Mouse (Mus musculus): ENCODE measurements around the gene Mpnd. TPM values are rescaled to one million over a fixed set of nuclear protein-coding genes. Genes with fewer than 3 reads are reported as not detected.
"Not testable (repeated sequence)": the region's sequence is repeated elsewhere in the genome, so short reads cannot be mapped to it uniquely, and the experiment has no call there.

Gene Mpnd
- polyA plus RNA-seq, 1 experiment from 2014 or later: 141 TPM

- Histone ChIP-seq H3K4me2 (replicated peaks; ENCODE audit: low read depth, low read length) (no peak overlapping the region), H3K9ac (ENCODE audit: low read depth, low read length) (no peak overlapping the region), H3K4me1 (replicated peaks; ENCODE audit: control insufficient read depth, insufficient read depth, low read length) (no peaks in the 10 kb centered on the region), H3K4me3 (ENCODE audit: low read depth, low read length) (no peak overlapping the region), H3K27me3 (ENCODE audit: control insufficient read depth, insufficient read depth, low read length) (no peaks in the 10 kb centered on the region), H3K9me3 (ENCODE audit: control insufficient read depth, low read length) (no peaks in the 10 kb centered on the region), H3K36me3 (ENCODE audit: control insufficient read depth, insufficient read depth, low read length) (peaks cover 11% of the 10 kb centered on the region), H3K27ac (ENCODE audit: low read depth, low read length) (no peak overlapping the region)
- WGBS: 93% methylated on average over 5 of the region's 5 CpGs
- DNase-seq (ENCODE audit: low spot score) (no peak), ATAC-seq (ENCODE audit: low FRiP score) (no peak)
These were observed 45.9 kb downstream of the Mpnd start for GRCm38 (mm10) chr17:56051369-56051768.

GRCm38 (mm10) chr17:56054938-56055337, 49.4 kb downstream of the Mpnd start:
- Histone ChIP-seq H3K4me3 (ENCODE audit: low read depth, low read length) (no peak overlapping the region), H3K36me3 (ENCODE audit: control insufficient read depth, insufficient read depth, low read length) (0 out of 2 replicates have a peak, but pooled peaks cover 2% of the 10 kb centered on the region), H3K9ac (ENCODE audit: low read depth, low read length) (no peak overlapping the region), H3K9me3 (ENCODE audit: control insufficient read depth, low read length) (no peaks in the 10 kb centered on the region), H3K27me3 (ENCODE audit: control insufficient read depth, insufficient read depth, low read length) (no peaks in the 10 kb centered on the region), H3K4me2 (replicated peaks; ENCODE audit: low read depth, low read length) (no peak overlapping the region), H3K27ac (ENCODE audit: low read depth, low read length) (no peak overlapping the region), H3K4me1 (replicated peaks; ENCODE audit: control insufficient read depth, insufficient read depth, low read length) (no peaks in the 10 kb centered on the region)
- ATAC-seq (ENCODE audit: low FRiP score) (no peak), DNase-seq (ENCODE audit: low spot score) (no peak)

- DNase-seq (ENCODE audit: low spot score) (no peak), ATAC-seq (ENCODE audit: low FRiP score) (no peak)
- Histone ChIP-seq H3K9ac (ENCODE audit: low read depth, low read length) (no peak overlapping the region), H3K27ac (ENCODE audit: low read depth, low read length) (no peak overlapping the region), H3K36me3 (ENCODE audit: control insufficient read depth, insufficient read depth, low read length) (0 out of 2 replicates have a peak, but pooled peaks cover 2% of the 10 kb centered on the region), H3K4me2 (replicated peaks; ENCODE audit: low read depth, low read length) (no peak overlapping the region), H3K4me3 (ENCODE audit: low read depth, low read length) (no peak overlapping the region), H3K9me3 (ENCODE audit: control insufficient read depth, low read length) (no peaks in the 10 kb centered on the region), H3K4me1 (replicated peaks; ENCODE audit: control insufficient read depth, insufficient read depth, low read length) (no peaks in the 10 kb centered on the region), H3K27me3 (ENCODE audit: control insufficient read depth, insufficient read depth, low read length) (no peaks in the 10 kb centered on the region)
- 88% methylated on average over 4 of the region's 4 CpGs for WGBS
These were observed 50.6 kb downstream of the Mpnd start for GRCm38 (mm10) chr17:56055945-56056678.

GRCm38 (mm10) chr17:56057381-56058120, 52.0 kb downstream of the Mpnd start:
- Histone ChIP-seq H3K4me3 (ENCODE audit: low read depth, low read length) (no peak overlapping the region), H3K9ac (ENCODE audit: low read depth, low read length) (no peak overlapping the region), H3K4me1 (replicated peaks; ENCODE audit: control insufficient read depth, insufficient read depth, low read length) (no peaks in the 10 kb centered on the region), H3K36me3 (ENCODE audit: control insufficient read depth, insufficient read depth, low read length) (peaks cover 2% of the 10 kb centered on the region; the same call in 1 of the 2 replicates), H3K4me2 (replicated peaks; ENCODE audit: low read depth, low read length) (no peak overlapping the region), H3K9me3 (ENCODE audit: control insufficient read depth, low read length) (no peaks in the 10 kb centered on the region), H3K27me3 (ENCODE audit: control insufficient read depth, insufficient read depth, low read length) (no peaks in the 10 kb centered on the region), H3K27ac (ENCODE audit: low read depth, low read length) (no peak overlapping the region)
- ATAC-seq (ENCODE audit: low FRiP score): no peak
- 93% methylated on average over 11 of the region's 11 CpGs for WGBS
- no peak for DNase-seq (ENCODE audit: low spot score)

GRCm38 (mm10) chr17:56062081-56062480, 56.6 kb downstream of the Mpnd start:
- Histone ChIP-seq H3K36me3 (ENCODE audit: control insufficient read depth, insufficient read depth, low read length) (peaks cover 9% of the 10 kb centered on the region), H3K9ac (ENCODE audit: low read depth, low read length) (no peak overlapping the region), H3K27me3 (ENCODE audit: control insufficient read depth, insufficient read depth, low read length) (no peaks in the 10 kb centered on the region), H3K27ac (ENCODE audit: low read depth, low read length) (no peak overlapping the region), H3K4me1 (replicated peaks; ENCODE audit: control insufficient read depth, insufficient read depth, low read length) (no peaks in the 10 kb centered on the region), H3K9me3 (ENCODE audit: control insufficient read depth, low read length) (no peaks in the 10 kb centered on the region), H3K4me2 (replicated peaks; ENCODE audit: low read depth, low read length) (no peak overlapping the region), H3K4me3 (ENCODE audit: low read depth, low read length) (no peak overlapping the region)
- DNase-seq (ENCODE audit: low spot score): no peak
- 93% methylated on average over 7 of the region's 7 CpGs for WGBS
- ATAC-seq (ENCODE audit: low FRiP score): no peak

GRCm38 (mm10) chr17:56065715-56066114, 60.2 kb downstream of the Mpnd start:
- not testable (repeated sequence) for H3K4me3 ChIP-seq (ENCODE audit: low read depth, low read length); ATAC-seq (ENCODE audit: low FRiP score)

More at GRCm38 (mm10) chr17:56065715-56066114, 60.2 kb downstream of the Mpnd start:
- H3K27ac ChIP-seq (ENCODE audit: low read depth, low read length); H3K9me3 ChIP-seq (ENCODE audit: control insufficient read depth, low read length); H3K4me1 ChIP-seq (replicated peaks; ENCODE audit: control insufficient read depth, insufficient read depth, low read length); H3K9ac ChIP-seq (ENCODE audit: low read depth, low read length); H3K4me2 ChIP-seq (replicated peaks; ENCODE audit: low read depth, low read length); H3K27me3 ChIP-seq (ENCODE audit: control insufficient read depth, insufficient read depth, low read length); DNase-seq (ENCODE audit: low spot score): not testable (repeated sequence)
- 83% methylated on average over 6 of the region's 6 CpGs for WGBS
- peaks cover 23% of the 10 kb centered on the region for H3K36me3 ChIP-seq (ENCODE audit: control insufficient read depth, insufficient read depth, low read length)

Other genes with a start within 250 kb of the Mpnd start
- gene Zfp119a, start 126.8 kb upstream of the Mpnd start, polyA plus RNA-seq (2014; fragmentation: Nextera tagmentation; extraction: Ambion mirVana): 10.0 and 12.3 TPM in 2 replicates
- gene Zfp959, start 113.6 kb upstream of the Mpnd start, polyA plus RNA-seq (2014; fragmentation: Nextera tagmentation; extraction: Ambion mirVana): 11.9 and 13.4 TPM in 2 replicates
- 6.3 and 6.7 TPM in 2 replicates for gene Zfp119b, start 56.2 kb upstream of the Mpnd start, polyA plus RNA-seq (2014; fragmentation: Nextera tagmentation; extraction: Ambion mirVana)
- gene Ebi3, start 53.1 kb upstream of the Mpnd start, polyA plus RNA-seq (2014; fragmentation: Nextera tagmentation; extraction: Ambion mirVana): 2.2 and 3.1 TPM in 2 replicates
- 21.3 and 22.4 TPM in 2 replicates for gene Yju2, start 46.6 kb upstream of the Mpnd start, polyA plus RNA-seq (2014; fragmentation: Nextera tagmentation; extraction: Ambion mirVana)
- gene Shd, start 35.2 kb upstream of the Mpnd start, polyA plus RNA-seq (2014; fragmentation: Nextera tagmentation; extraction: Ambion mirVana): 95.2 and 102 TPM in 2 replicates
- 65.0 and 66.5 TPM in 2 replicates for gene Fsd1, start 19.2 kb upstream of the Mpnd start, polyA plus RNA-seq (2014; fragmentation: Nextera tagmentation; extraction: Ambion mirVana)
- gene Stap2, start 127 bp upstream of the Mpnd start, polyA plus RNA-seq (2014; fragmentation: Nextera tagmentation; extraction: Ambion mirVana): 5.1 and 6.3 TPM in 2 replicates
- 112 and 114 TPM in 2 replicates for gene Sh3gl1, start 30.9 kb downstream of the Mpnd start, polyA plus RNA-seq (2014; fragmentation: Nextera tagmentation; extraction: Ambion mirVana)
- 16.1 and 18.9 TPM in 2 replicates for gene Chaf1a, start 34.7 kb downstream of the Mpnd start, polyA plus RNA-seq (2014; fragmentation: Nextera tagmentation; extraction: Ambion mirVana)
- 50.6 and 51.1 TPM in 2 replicates for gene Ubxn6, start 69.3 kb downstream of the Mpnd start, polyA plus RNA-seq (2014; fragmentation: Nextera tagmentation; extraction: Ambion mirVana)
- 100 and 113 TPM in 2 replicates for gene Hdgfl2, start 73.9 kb downstream of the Mpnd start, polyA plus RNA-seq (2014; fragmentation: Nextera tagmentation; extraction: Ambion mirVana)
- gene Plin4, start 104.1 kb downstream of the Mpnd start, polyA plus RNA-seq (2014; fragmentation: Nextera tagmentation; extraction: Ambion mirVana): 0.07 and 0.09 TPM in 2 replicates
- 0.20 and 0.28 TPM in 2 replicates for gene Plin5, start 111.9 kb downstream of the Mpnd start, polyA plus RNA-seq (2014; fragmentation: Nextera tagmentation; extraction: Ambion mirVana)
- gene Lrg1, start 116.3 kb downstream of the Mpnd start, polyA plus RNA-seq (2014; fragmentation: Nextera tagmentation; extraction: Ambion mirVana): 0.21 TPM in 1 of 2 replicates, not detected in the other
- 2.5 and 2.6 TPM in 2 replicates for gene Sema6b, start 134.6 kb downstream of the Mpnd start, polyA plus RNA-seq (2014; fragmentation: Nextera tagmentation; extraction: Ambion mirVana)
- 8.5 and 9.9 TPM in 2 replicates for gene Tnfaip8l1, start 156.8 kb downstream of the Mpnd start, polyA plus RNA-seq (2014; fragmentation: Nextera tagmentation; extraction: Ambion mirVana)
- 62.1 and 62.9 TPM in 2 replicates for gene Mydgf, start 178.2 kb downstream of the Mpnd start, polyA plus RNA-seq (2014; fragmentation: Nextera tagmentation; extraction: Ambion mirVana)
- 26.2 and 27.6 TPM in 2 replicates for gene Dpp9, start 213.2 kb downstream of the Mpnd start, polyA plus RNA-seq (2014; fragmentation: Nextera tagmentation; extraction: Ambion mirVana)

Data from hindbrain, embryonic 11.5 days (tissue).